Mouse (Mus musculus): ENCODE measurements around the gene Ptpn18.

The Ptpn18 gene

DNA sequence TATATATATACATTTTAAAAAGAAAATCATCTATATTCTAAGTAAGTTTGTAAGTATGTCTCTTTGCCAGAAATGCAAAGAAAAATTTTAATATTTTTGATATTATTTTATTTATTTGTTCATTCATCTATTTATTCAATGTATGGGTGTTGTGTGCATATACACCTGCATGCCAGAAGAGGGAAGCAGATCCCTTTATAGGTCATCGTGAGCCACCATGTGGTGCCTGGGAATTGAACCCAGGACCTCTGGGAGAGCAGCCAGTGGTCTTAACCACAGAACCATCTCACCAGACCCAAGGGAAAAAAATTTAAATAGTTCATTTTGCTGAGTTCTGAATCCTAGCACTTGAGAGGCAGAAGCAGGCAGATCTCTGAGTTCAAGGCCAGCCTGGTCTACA, 58.7 kb downstream of the Ptpn18 start:
- DNase-seq, result no peak

DNA sequence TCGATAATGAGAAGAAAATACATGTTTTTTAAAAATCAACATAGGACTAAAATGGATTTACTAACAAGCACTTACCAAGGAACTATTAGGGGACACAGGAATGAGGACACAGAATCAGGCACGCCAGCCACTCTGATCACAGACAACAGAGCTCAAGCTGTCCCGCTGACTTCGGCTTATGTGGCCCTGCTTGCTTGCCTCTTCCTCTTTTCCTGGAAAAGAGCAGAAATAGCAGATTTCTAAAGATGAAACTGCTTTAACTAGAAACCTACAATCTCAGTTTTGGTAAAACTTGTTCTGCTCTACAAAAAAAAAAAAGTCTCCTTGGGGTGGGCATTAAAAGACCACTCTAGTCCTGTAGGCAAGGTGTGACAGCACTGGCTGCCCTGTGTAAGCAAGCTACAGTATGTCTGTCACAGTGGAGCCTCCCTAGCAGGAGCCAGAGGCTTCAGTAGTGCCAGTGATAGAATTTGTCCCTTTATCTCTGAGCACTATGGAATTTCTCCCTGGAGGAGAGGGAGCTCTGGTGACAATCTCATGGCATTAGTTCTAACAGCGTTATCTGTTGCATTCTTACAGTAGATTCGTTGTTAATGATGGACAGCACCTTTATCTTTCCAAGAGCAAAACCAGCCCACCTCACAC, 62.8 kb downstream of the Ptpn18 start:
- no peak for DNase-seq

GRCm38 (mm10) chr1:34522850-34523244, 63.3 kb downstream of the Ptpn18 start:
- no peak for DNase-seq

DNA sequence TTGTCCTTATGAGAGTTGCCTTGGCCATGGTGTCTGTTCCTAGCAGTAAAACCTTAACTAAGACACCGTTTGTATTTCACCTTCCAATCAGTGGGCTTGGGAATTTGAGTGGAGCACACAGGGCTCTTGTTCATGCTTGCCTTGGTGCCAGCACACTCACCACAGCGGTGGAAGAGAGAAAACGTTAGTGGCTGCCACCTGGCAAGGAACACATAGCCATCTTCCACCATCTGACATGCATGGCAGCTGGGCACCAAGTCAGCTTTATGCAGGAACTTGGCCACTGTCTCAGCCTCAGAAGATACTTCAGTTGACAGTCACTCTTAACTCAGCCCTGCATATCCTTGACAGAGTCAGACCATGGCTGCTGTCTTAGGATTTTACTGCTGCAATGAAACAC, 64.1 kb downstream of the Ptpn18 start:
- DNase-seq, result no peak
